Mouse (Mus musculus): Measurements from ENCODE around the gene Dlg1. TPM values are rescaled to one million over a fixed set of nuclear protein-coding genes. Genes with fewer than 3 reads are reported as not detected.

The Dlg1 gene
- polyA plus RNA-seq, 1 experiment from 2014 or later: 14.4 TPM

DNA sequence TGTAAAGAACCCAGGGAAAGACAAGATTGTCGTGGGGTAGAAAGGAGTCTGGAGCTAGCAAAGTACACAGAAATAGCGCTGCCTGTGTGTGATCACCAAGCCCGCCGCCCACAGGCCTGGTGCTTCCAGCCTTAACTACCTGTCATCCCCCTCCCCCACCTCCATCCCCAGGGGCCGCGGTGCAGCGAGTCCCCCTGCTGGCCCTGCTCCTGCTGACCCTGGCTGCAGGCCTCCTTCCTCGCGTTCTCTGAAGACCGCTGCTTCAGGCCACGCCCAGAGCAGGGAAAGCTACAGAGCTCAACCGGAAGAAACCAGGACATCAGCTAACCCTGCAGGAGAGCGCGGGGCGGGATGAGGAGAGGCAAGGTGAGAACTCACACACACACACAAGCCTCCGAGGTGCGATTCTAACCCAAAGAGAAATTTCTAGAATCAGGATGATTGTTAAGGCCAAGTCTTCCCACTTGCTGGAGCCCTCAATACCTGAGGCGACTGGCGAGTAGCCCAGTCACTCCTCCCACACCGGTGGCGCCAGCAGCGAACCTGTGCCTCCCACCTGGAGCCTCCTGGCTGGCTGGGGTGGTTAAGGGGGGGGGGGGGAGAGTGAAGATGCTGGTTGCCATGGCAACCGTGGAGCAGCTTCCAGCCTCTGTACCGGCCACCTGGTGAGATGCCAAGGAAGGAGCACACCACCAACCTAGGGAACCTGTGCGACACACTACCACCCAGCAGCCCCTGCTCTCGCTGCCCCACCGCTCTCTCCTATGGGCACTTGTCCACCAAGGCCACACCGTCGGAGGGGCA is 233.9 kb downstream of the Dlg1 start:
- peaks cover 27% of the 10 kb centered on the region for H3K4me1 ChIP-seq (replicated peaks)
- peak overlapping the region; percentile 59 for H3K4me2 ChIP-seq
- H3K27me3 ChIP-seq: no peaks in the 10 kb centered on the region
- H3K9ac ChIP-seq: peak overlapping the region; percentile 43
- peak overlapping the region; percentile 29 for H3K4me3 ChIP-seq
- whole genome bisulfite sequencing: 12% methylated on average over 29 of the region's 29 CpGs
- no peaks in the 10 kb centered on the region for H3K9me3 ChIP-seq
- peak; percentile 65 for ATAC-seq (ENCODE audit: low FRiP score, low read depth)
- peak overlapping the region; percentile 77 for H3K27ac ChIP-seq (replicated peaks)
- H3K36me3 ChIP-seq: no peaks in the 10 kb centered on the region

GRCm38 (mm10) chr16:31898546-31899326 is 235.5 kb downstream of the Dlg1 start:
- Histone ChIP-seq H3K27ac (replicated peaks) (peak overlapping the region; percentile 77), H3K4me1 (replicated peaks) (peaks cover 27% of the 10 kb centered on the region), H3K4me2 (0 out of 2 replicates have a peak overlapping the region, but pooled peaks have one; percentile 2), H3K9ac (no peak overlapping the region), H3K9me3 (no peaks in the 10 kb centered on the region), H3K4me3 (no peak overlapping the region), H3K36me3 (no peaks in the 10 kb centered on the region), H3K27me3 (no peaks in the 10 kb centered on the region)
- peak; percentile 76 for ATAC-seq (ENCODE audit: low FRiP score, low read depth)
- 62% methylated on average over 18 of the region's 18 CpGs for WGBS

DNA sequence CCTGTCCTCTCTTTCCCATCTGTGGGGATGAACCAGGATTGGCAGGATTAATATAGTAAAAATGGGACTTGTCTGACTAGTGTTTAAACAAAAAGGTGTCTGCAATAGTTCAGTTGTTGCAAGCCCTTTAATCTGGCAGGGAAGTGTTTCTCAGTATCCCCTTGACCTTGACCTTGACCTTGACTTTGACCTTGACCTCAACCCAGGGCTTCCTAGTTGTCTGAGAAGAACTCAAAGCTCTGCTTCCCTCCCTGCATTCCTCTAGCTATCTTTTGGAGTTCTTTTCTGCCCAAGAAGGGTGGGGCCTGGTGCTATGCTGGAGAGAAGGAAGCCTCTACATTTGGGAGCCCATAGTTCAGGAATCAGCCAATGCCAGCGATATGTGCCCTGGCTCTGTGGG is 238.6 kb downstream of the Dlg1 start:
- Histone ChIP-seq H3K9ac (no peak overlapping the region), H3K4me2 (no peak overlapping the region), H3K9me3 (no peaks in the 10 kb centered on the region), H3K4me1 (replicated peaks) (peaks cover 34% of the 10 kb centered on the region), H3K36me3 (no peaks in the 10 kb centered on the region), H3K27ac (replicated peaks) (no peak overlapping the region), H3K27me3 (no peaks in the 10 kb centered on the region), H3K4me3 (no peak overlapping the region)
- WGBS: 89% methylated on average over 1 of the region's 1 CpGs
- ATAC-seq (ENCODE audit: low FRiP score, low read depth): no peak

GRCm38 (mm10) chr16:31903239-31903638 is 240.0 kb downstream of the Dlg1 start:
- ATAC-seq (ENCODE audit: low FRiP score, low read depth): no peak
- no peak overlapping the region for H3K9ac ChIP-seq
- H3K4me3 ChIP-seq: no peak overlapping the region
- peaks cover 20% of the 10 kb centered on the region for H3K4me1 ChIP-seq (replicated peaks)
- H3K27ac ChIP-seq (replicated peaks): no peak overlapping the region
- no peaks in the 10 kb centered on the region for H3K27me3 ChIP-seq
- H3K36me3 ChIP-seq: no peaks in the 10 kb centered on the region
- H3K9me3 ChIP-seq: no peaks in the 10 kb centered on the region
- 91% methylated on average over 8 of the region's 8 CpGs for WGBS
- H3K4me2 ChIP-seq: no peak overlapping the region

DNA sequence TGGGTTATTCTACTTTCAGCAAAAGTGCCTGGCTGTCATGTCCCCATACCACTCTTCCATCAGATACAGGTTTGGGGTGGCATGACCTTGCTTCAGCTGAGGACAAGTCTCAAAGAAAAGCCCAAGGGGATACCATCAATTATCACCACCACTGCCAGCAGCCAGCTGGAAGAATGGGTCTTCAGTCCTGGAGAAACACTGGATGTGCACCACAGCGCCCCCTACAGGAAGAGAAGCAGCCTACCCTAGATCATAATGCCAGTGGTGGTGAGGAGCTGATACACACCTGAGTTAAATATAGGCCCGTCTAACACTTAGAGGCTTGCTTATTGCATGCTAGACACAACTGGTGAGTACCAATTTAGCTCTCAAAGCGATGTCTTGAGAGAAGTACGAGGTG is 242.1 kb downstream of the Dlg1 start:
- H3K36me3 ChIP-seq: no peaks in the 10 kb centered on the region
- 73% methylated on average over 4 of the region's 4 CpGs for WGBS
- H3K4me3 ChIP-seq: no peak overlapping the region
- ATAC-seq (ENCODE audit: low FRiP score, low read depth): no peak
- no peak overlapping the region for H3K4me2 ChIP-seq
- no peak overlapping the region for H3K27ac ChIP-seq (replicated peaks)
- H3K4me1 ChIP-seq (replicated peaks): peaks cover 13% of the 10 kb centered on the region
- H3K9ac ChIP-seq: no peak overlapping the region
- H3K27me3 ChIP-seq: no peaks in the 10 kb centered on the region
- H3K9me3 ChIP-seq: no peaks in the 10 kb centered on the region

DNA sequence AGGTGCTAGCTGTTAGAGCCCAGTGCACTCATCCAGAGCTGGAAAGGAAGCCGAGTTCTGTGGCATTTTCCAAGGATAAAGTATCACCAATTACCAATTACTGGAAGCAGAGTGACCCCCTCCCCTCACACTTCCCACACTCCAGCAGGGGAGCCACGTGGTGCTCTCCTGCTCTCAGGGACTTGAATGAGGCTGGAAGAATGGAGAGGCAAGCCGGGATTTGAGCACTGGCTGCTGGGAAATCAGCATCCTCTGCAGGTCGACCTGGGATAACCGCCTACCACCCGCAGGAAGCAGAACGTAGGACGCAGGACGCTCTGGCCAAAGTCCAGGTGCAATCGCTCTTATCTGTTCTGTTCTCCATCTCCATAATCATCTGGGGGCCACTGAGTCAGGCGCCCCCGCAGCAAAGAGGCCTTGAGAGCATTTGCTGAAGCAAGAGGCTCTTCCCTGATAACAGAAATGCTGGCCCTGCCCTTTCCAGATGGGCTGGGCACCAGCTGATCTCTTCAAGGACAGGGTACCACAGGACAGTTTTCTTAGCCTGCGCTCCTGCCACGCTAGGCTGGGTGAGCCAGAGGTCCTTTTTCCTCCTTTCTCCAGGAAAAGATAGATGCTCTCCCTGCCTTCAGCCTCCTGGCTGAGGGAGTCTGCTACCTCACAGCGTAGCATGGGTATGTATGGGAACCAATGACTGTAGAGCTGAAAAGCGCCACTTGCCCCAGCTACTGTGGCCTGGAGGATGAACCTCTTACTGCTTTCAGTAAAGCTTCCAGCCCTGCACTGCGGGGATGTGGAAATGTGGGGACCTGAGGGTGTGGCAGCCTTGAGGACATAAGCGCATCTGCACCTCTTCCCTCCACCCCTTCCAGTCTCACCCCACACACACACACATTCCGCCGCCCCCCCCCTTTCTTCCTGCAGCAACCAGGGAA is 242.9 kb downstream of the Dlg1 start:
- H3K9me3 ChIP-seq: no peaks in the 10 kb centered on the region
- peak; percentile 43; the same call in 1 of the 2 replicates for ATAC-seq (ENCODE audit: low FRiP score, low read depth)
- no peaks in the 10 kb centered on the region for H3K36me3 ChIP-seq
- peak overlapping the region; percentile 38 for H3K4me2 ChIP-seq
- H3K27me3 ChIP-seq: no peaks in the 10 kb centered on the region
- peak overlapping the region; percentile 17; the same call in 1 of the 2 replicates for H3K9ac ChIP-seq
- no peak overlapping the region for H3K4me3 ChIP-seq
- peaks cover 13% of the 10 kb centered on the region for H3K4me1 ChIP-seq (replicated peaks)
- 35% methylated on average over 20 of the region's 20 CpGs for WGBS
- peak overlapping the region; percentile 43; the same call in 1 of the 2 replicates for H3K27ac ChIP-seq (replicated peaks)

GRCm38 (mm10) chr16:31906896-31907295 is 243.7 kb downstream of the Dlg1 start:
- no peak overlapping the region for H3K9ac ChIP-seq
- no peak for ATAC-seq (ENCODE audit: low FRiP score, low read depth)
- no peaks in the 10 kb centered on the region for H3K27me3 ChIP-seq
- peak overlapping the region; percentile 43; the same call in 1 of the 2 replicates for H3K27ac ChIP-seq (replicated peaks)
- H3K4me3 ChIP-seq: no peak overlapping the region
- H3K36me3 ChIP-seq: no peaks in the 10 kb centered on the region
- 10% methylated on average over 9 of the region's 9 CpGs for WGBS
- peak overlapping the region; percentile 38 for H3K4me2 ChIP-seq
- no peaks in the 10 kb centered on the region for H3K9me3 ChIP-seq
- H3K4me1 ChIP-seq (replicated peaks): peaks cover 13% of the 10 kb centered on the region

DNA sequence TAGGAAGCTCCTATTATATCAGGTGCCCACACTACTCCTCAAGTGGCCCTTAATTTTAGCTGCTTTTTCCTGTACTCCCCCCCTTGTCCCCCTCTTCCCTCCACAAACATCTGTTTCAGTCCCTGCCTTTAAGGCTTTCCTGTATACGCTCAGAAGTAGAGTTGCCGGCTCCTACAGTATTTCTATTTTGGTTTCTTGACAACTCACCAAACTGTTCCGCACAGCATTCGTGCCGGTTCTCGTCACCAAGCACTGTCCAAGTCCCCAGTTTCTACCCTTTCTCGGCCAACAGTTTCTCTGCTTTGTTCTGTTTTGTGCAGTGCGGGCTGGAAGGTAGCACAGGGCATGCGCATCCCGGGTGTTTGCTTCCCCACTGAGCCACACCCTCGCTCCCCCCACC is 245.7 kb downstream of the Dlg1 start:
- 58% methylated on average over 11 of the region's 11 CpGs for WGBS
- H3K27me3 ChIP-seq: no peaks in the 10 kb centered on the region
- H3K36me3 ChIP-seq: no peaks in the 10 kb centered on the region
- no peaks in the 10 kb centered on the region for H3K9me3 ChIP-seq
- ATAC-seq (ENCODE audit: low FRiP score, low read depth): no peak
- no peak overlapping the region for H3K4me3 ChIP-seq
- H3K9ac ChIP-seq: no peak overlapping the region
- H3K27ac ChIP-seq (replicated peaks): no peak overlapping the region
- peaks cover 13% of the 10 kb centered on the region for H3K4me1 ChIP-seq (replicated peaks)
- 0 out of 2 replicates have a peak overlapping the region, but pooled peaks have one; percentile 9 for H3K4me2 ChIP-seq

GRCm38 (mm10) chr16:31910281-31910847 is 247.1 kb downstream of the Dlg1 start:
- no peak overlapping the region for H3K4me3 ChIP-seq
- H3K27ac ChIP-seq (replicated peaks): no peak overlapping the region
- peaks cover 13% of the 10 kb centered on the region for H3K4me1 ChIP-seq (replicated peaks)
- H3K36me3 ChIP-seq: no peaks in the 10 kb centered on the region
- no peaks in the 10 kb centered on the region for H3K27me3 ChIP-seq
- 77% methylated on average over 10 of the region's 10 CpGs for whole genome bisulfite sequencing
- H3K9ac ChIP-seq: no peak overlapping the region
- no peaks in the 10 kb centered on the region for H3K9me3 ChIP-seq
- H3K4me2 ChIP-seq: no peak overlapping the region
- no peak for ATAC-seq (ENCODE audit: low FRiP score, low read depth)

- no peaks in the 10 kb centered on the region for H3K36me3 ChIP-seq
- peaks cover 4% of the 10 kb centered on the region for H3K4me1 ChIP-seq (replicated peaks)
- H3K27ac ChIP-seq (replicated peaks): no peak overlapping the region
- H3K4me2 ChIP-seq: no peak overlapping the region; the same call in 1 of the 2 replicates
- WGBS: 74% methylated on average over 11 of the region's 11 CpGs
- H3K9me3 ChIP-seq: no peaks in the 10 kb centered on the region
- no peak overlapping the region for H3K4me3 ChIP-seq
- H3K27me3 ChIP-seq: no peaks in the 10 kb centered on the region
- H3K9ac ChIP-seq: 0 out of 2 replicates have a peak overlapping the region, but pooled peaks have one; percentile 1
- no peak for ATAC-seq (ENCODE audit: low FRiP score, low read depth)
These were observed 254.5 kb downstream of the Dlg1 start for GRCm38 (mm10) chr16:31917776-31918175.

DNA sequence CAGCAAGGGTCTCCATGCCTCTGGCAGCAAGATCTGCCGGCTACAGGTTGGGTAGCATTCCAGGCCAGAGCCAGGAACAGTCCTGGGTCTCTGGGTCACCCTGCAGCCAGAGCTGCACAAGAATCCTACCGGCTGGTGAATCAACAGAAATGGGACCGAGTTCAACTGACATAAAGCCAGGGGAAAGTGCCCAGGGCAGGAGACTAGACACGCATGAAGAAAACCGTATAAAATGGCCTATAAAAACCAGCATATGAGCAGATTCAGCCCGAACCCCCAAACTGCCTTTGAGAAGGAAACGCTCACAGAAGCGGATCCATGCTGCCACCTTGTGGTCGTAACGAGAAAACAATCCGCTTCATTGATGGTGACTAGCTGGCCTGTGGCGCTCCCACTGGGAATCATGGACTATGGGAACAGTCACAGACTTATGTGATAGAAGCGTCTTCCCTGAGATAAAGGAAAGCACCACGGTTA is 255.0 kb downstream of the Dlg1 start:
- Histone ChIP-seq H3K9ac (0 out of 2 replicates have a peak overlapping the region, but pooled peaks have one; percentile 1), H3K4me2 (peak overlapping the region; percentile 32), H3K9me3 (no peaks in the 10 kb centered on the region), H3K36me3 (no peaks in the 10 kb centered on the region), H3K4me1 (replicated peaks) (peaks cover 4% of the 10 kb centered on the region), H3K27ac (replicated peaks) (no peak overlapping the region), H3K27me3 (no peaks in the 10 kb centered on the region), H3K4me3 (no peak overlapping the region)
- peak; percentile 79; the same call in 1 of the 2 replicates for ATAC-seq (ENCODE audit: low FRiP score, low read depth)
- 4% methylated on average over 14 of the region's 14 CpGs for WGBS
